Mouse (Mus musculus): ENCODE results near the gene Rxfp2. TPM values are rescaled to one million over a fixed set of nuclear protein-coding genes. Genes with fewer than 3 reads are reported as not detected.

Gene Rxfp2
- total and polyA plus RNA-seq, 3 experiments = not detected

GRCm38 (mm10) chr5:150021805-150022204, 3.3 kb downstream of the Rxfp2 start:
- H3K79me2 ChIP-seq (replicated peaks; ENCODE audit: control insufficient read depth, extremely low read depth, insufficient read depth, poor library complexity, severe bottlenecking) = no peaks in the 10 kb centered on the region
- H3K9ac ChIP-seq (ENCODE audit: insufficient read depth, low read depth) = no peak overlapping the region
- H3K27me3 ChIP-seq (replicated peaks) = no peaks in the 10 kb centered on the region
- H3K4me1 ChIP-seq (ENCODE audit: control insufficient read depth in 1 of 2, insufficient read depth in 2 of 2) = no peaks in the 10 kb centered on the region
- DNase-seq (ENCODE audit: extremely low read depth) = no peak
- in situ Hi-C loops (cut with MboI; ENCODE audit: low pct_ligation_motif_present, low pct_unique_long_range_greater_than_20kb, low sequenced_read_pairs) (no loop called here), dilution Hi-C loops (cut with MboI; ENCODE audit: extremely low pct_ligation_motif_present, extremely low pct_unique_long_range_greater_than_20kb, low sequenced_read_pairs) (no loop called here)
- no peak overlapping the region for H3K27ac ChIP-seq (ENCODE audit: insufficient read depth, low read depth)
- H3K9me3 ChIP-seq (replicated peaks; ENCODE audit: low read length) = peaks cover 35% of the 10 kb centered on the region
- no peak overlapping the region for H3K4me2 ChIP-seq (ENCODE audit: insufficient read depth, low read depth, poor library complexity, severe bottlenecking)
- no peaks in the 10 kb centered on the region for H3K36me3 ChIP-seq (replicated peaks in 1 of 2; ENCODE audit: control insufficient read depth in 1 of 2, insufficient read depth in 1 of 2, low read length in 1 of 2)
- H3K4me3 ChIP-seq (replicated peaks in 1 of 3; ENCODE audit: low read depth in 2 of 3, low read length in 2 of 3, poor library complexity in 1 of 3) = no peak overlapping the region
- TF ChIP-seq CHD2 (IDR thresholded peaks at IDR 0.05; ENCODE audit: low read length) (no peak), USF1 (IDR thresholded peaks at IDR 0.05; ENCODE audit: low read depth, low read length) (no peak), JUND (conservative IDR thresholded peaks at IDR 0.05; ENCODE audit: low read depth, low read length) (no peak), RCOR1 (conservative IDR thresholded peaks at IDR 0.05; ENCODE audit: low read depth, low read length) (no peak)

GRCm38 (mm10) chr5:150022556-150022955, 4.1 kb downstream of the Rxfp2 start:
- no peaks in the 10 kb centered on the region for H3K79me2 ChIP-seq (replicated peaks; ENCODE audit: control insufficient read depth, extremely low read depth, insufficient read depth, poor library complexity, severe bottlenecking)
- dilution Hi-C loops (cut with MboI; ENCODE audit: extremely low pct_ligation_motif_present, extremely low pct_unique_long_range_greater_than_20kb, low sequenced_read_pairs) = no loop called here
- H3K36me3 ChIP-seq (replicated peaks in 1 of 2; ENCODE audit: control insufficient read depth in 1 of 2, insufficient read depth in 1 of 2, low read length in 1 of 2) = no peaks in the 10 kb centered on the region
- in situ Hi-C loops (cut with MboI; ENCODE audit: low pct_ligation_motif_present, low pct_unique_long_range_greater_than_20kb, low sequenced_read_pairs) = no loop called here
- H3K4me2 ChIP-seq (ENCODE audit: insufficient read depth, low read depth, poor library complexity, severe bottlenecking) = no peak overlapping the region
- DNase-seq (ENCODE audit: extremely low read depth) = no peak
- no peak overlapping the region for H3K27ac ChIP-seq (ENCODE audit: insufficient read depth, low read depth)
- TF ChIP-seq RAD21 (IDR thresholded peaks at IDR 0.05; ENCODE audit: low read depth, low read length) (no peak), USF2 (conservative IDR thresholded peaks at IDR 0.05; ENCODE audit: low read depth, low read length) (no peak), SMC3 (IDR thresholded peaks at IDR 0.05; ENCODE audit: low read depth, low read length) (no peak), JUN (IDR thresholded peaks at IDR 0.05; ENCODE audit: insufficient read depth, low read depth, low read length) (no peak), MEF2A (IDR thresholded peaks at IDR 0.05; ENCODE audit: borderline replicate concordance, low read depth, low read length) (no peak), ZNF384 (IDR thresholded peaks at IDR 0.05; ENCODE audit: low read depth, low read length) (no peak), UBTF (IDR thresholded peaks at IDR 0.05; ENCODE audit: low read depth, low read length) (no peak), MYC (IDR thresholded peaks at IDR 0.05; ENCODE audit: low read depth, low read length) (no peak), MXI1 (IDR thresholded peaks at IDR 0.05; ENCODE audit: low read depth, low read length) (no peak), E2F4 (IDR thresholded peaks at IDR 0.05; ENCODE audit: insufficient replicate concordance, low read depth, low read length) (no peak), MAFK (IDR thresholded peaks at IDR 0.05; ENCODE audit: insufficient replicate concordance, low read length) (no peak), USF1 (IDR thresholded peaks at IDR 0.05; ENCODE audit: low read depth, low read length) (no peak), JUND (conservative IDR thresholded peaks at IDR 0.05; ENCODE audit: low read depth, low read length) (no peak), CHD1 (IDR thresholded peaks at IDR 0.05; ENCODE audit: low read depth, low read length) (no peak), MAZ (IDR thresholded peaks at IDR 0.05; ENCODE audit: low read depth, low read length) (no peak), EP300 (IDR thresholded peaks at IDR 0.05; ENCODE audit: low read length) (no peak), ZC3H11A (IDR thresholded peaks at IDR 0.05; ENCODE audit: low read depth, low read length) (no peak), CTCF (conservative IDR thresholded peaks at IDR 0.05 in 1 of 2, IDR thresholded peaks at IDR 0.05 in 1 of 2; ENCODE audit: low read depth in 2 of 2, low read length in 2 of 2) (no peak), RCOR1 (conservative IDR thresholded peaks at IDR 0.05; ENCODE audit: low read depth, low read length) (no peak)
- no peak overlapping the region for H3K4me3 ChIP-seq (replicated peaks in 1 of 3; ENCODE audit: low read depth in 2 of 3, low read length in 2 of 3, poor library complexity in 1 of 3)
- no peaks in the 10 kb centered on the region for H3K4me1 ChIP-seq (ENCODE audit: control insufficient read depth in 1 of 2, insufficient read depth in 2 of 2)
- no peak overlapping the region for H3K9ac ChIP-seq (ENCODE audit: insufficient read depth, low read depth)
- peaks cover 41% of the 10 kb centered on the region for H3K9me3 ChIP-seq (replicated peaks; ENCODE audit: low read length)
- H3K27me3 ChIP-seq (replicated peaks) = no peaks in the 10 kb centered on the region
